In genomic region chr4:136650261-136650660, GRCm38 (mm10) we compare ENCODE assay signal across 34 mouse cellular contexts. TPM values are rescaled to one million over a fixed set of nuclear protein-coding genes. Genes with fewer than 3 reads are reported as not detected.
DNase-seq lines count a peak whose midpoint lies in the region; ATAC-seq and TF ChIP-seq lines count a peak whose summit lies in the region.
"Had no signal": no experiment of that assay in that cellular context is flagged by ENCODE, and none has a peak within 500 bp of the region (broad histone marks: within the 10 kb centered on the region; RNA-seq: fewer than 3 reads in every experiment).

No protein-coding gene starts in this region.

- no peaks in the 10 kb centered on the region for H3K27me3 ChIP-seq in hindbrain, embryonic 10.5 days (ENCODE audit: insufficient read depth, poor library complexity, severe bottlenecking)
- no peaks in the 10 kb centered on the region for H3K27me3 ChIP-seq in hindbrain, postnatal 0 days (ENCODE audit: insufficient read depth, low read length)
- H3K27me3 ChIP-seq in limb, embryonic 15.5 days: no peaks in the 10 kb centered on the region
- peaks cover 6% of the 10 kb centered on the region; the same call in 1 of the 2 replicates for H3K27me3 ChIP-seq in limb, embryonic 10.5 days (ENCODE audit: low read depth, poor library complexity, severe bottlenecking)
- no peaks in the 10 kb centered on the region for H3K27me3 ChIP-seq in C2C12 (ENCODE audit: control insufficient read depth, insufficient read depth, insufficient read length)
- no peaks in the 10 kb centered on the region for H3K27me3 ChIP-seq in embryonic facial prominence, embryonic 15.5 days
- H3K27me3 ChIP-seq: neural tube, embryonic 13.5 days had no signal

- ATAC-seq in hindbrain, postnatal 0 days: no peak
- no peak for ATAC-seq in limb, embryonic 15.5 days (ENCODE audit: insufficient number of reproducible peaks, low FRiP score, low TSS enrichment, low read depth)
- ATAC-seq in embryonic facial prominence, embryonic 15.5 days (ENCODE audit: insufficient number of reproducible peaks, low FRiP score, low TSS enrichment, low read depth): no peak
- no peak for ATAC-seq in CD4-positive, CD25-positive, alpha-beta regulatory T cell, adult 4 months
- no peak for ATAC-seq in inflammation-experienced regulatory T-cells, adult 6 months
- ATAC-seq: forebrain, embryonic 14.5 days had no signal

- TF ChIP-seq CTCF in hindbrain, postnatal 0 days (IDR thresholded peaks at IDR 0.05; ENCODE audit: low read depth): no peak
- TF ChIP-seq CTCF in C2C12 (IDR thresholded peaks at IDR 0.05; ENCODE audit: control insufficient read depth, insufficient read depth, insufficient read length): no peak

- H3K4me1 ChIP-seq in hindbrain, embryonic 10.5 days (replicated peaks): peaks cover 32% of the 10 kb centered on the region
- H3K4me1 ChIP-seq in hindbrain, postnatal 0 days (ENCODE audit: insufficient read depth, low read length): peaks cover 9% of the 10 kb centered on the region; the same call in 1 of the 2 replicates
- H3K4me1 ChIP-seq in limb, embryonic 15.5 days: peaks cover 28% of the 10 kb centered on the region
- peaks cover 12% of the 10 kb centered on the region for H3K4me1 ChIP-seq in limb, embryonic 10.5 days
- peaks cover 37% of the 10 kb centered on the region for H3K4me1 ChIP-seq in embryonic facial prominence, embryonic 15.5 days

- H3K9me3 ChIP-seq in hindbrain, embryonic 10.5 days: peaks cover 7% of the 10 kb centered on the region; the same call in 1 of the 2 replicates
- no peaks in the 10 kb centered on the region for H3K9me3 ChIP-seq in hindbrain, postnatal 0 days (ENCODE audit: low read length)
- no peaks in the 10 kb centered on the region for H3K9me3 ChIP-seq in limb, embryonic 15.5 days
- no peaks in the 10 kb centered on the region for H3K9me3 ChIP-seq in limb, embryonic 10.5 days (replicated peaks)
- H3K9me3 ChIP-seq in embryonic facial prominence, embryonic 15.5 days (replicated peaks): no peaks in the 10 kb centered on the region

- no peak for DNase-seq in hindbrain, embryonic 10.5 days (ENCODE audit: low spot score)
- no peak for DNase-seq in hindbrain, postnatal 0 days (ENCODE audit: low spot score)
- DNase-seq in limb, embryonic 10.5 days (ENCODE audit: low spot score): no peak
- DNase-seq: adrenal gland, postnatal 14 days; B cell, adult 2 months; cerebellum, adult 2 months; cerebellum, postnatal 25 days; gastrocnemius, postnatal 25 days; heart, adult 18-20 months; kidney, adult 2 months; lung, postnatal 4 days; right cerebral cortex, adult 18-20 months; thymus, adult 18-20 months; thymus, postnatal 36 days had no signal

- no peaks in the 10 kb centered on the region for H3K79me3 ChIP-seq in C2C12 (ENCODE audit: low read depth)

- no peak overlapping the region for H3K4me3 ChIP-seq in hindbrain, embryonic 10.5 days
- H3K4me3 ChIP-seq in hindbrain, postnatal 0 days (ENCODE audit: low read length): no peak overlapping the region
- no peak overlapping the region for H3K4me3 ChIP-seq in limb, embryonic 15.5 days
- no peak overlapping the region for H3K4me3 ChIP-seq in limb, embryonic 10.5 days
- peak overlapping the region; percentile 21 for H3K4me3 ChIP-seq in C2C12 (ENCODE audit: insufficient read depth, poor library complexity, severe bottlenecking)
- H3K4me3 ChIP-seq in embryonic facial prominence, embryonic 15.5 days (replicated peaks): no peak overlapping the region
- H3K4me3 ChIP-seq: heart, embryonic 12.5 days; neural tube, embryonic 13.5 days had no signal

- WGBS in hindbrain, embryonic 10.5 days: 77% methylated on average over 8 of the region's 8 CpGs
- 79% methylated on average over 8 of the region's 8 CpGs for WGBS in hindbrain, postnatal 0 days
- WGBS in limb, embryonic 15.5 days: 75% methylated on average over 8 of the region's 8 CpGs
- WGBS in limb, embryonic 10.5 days: 87% methylated on average over 8 of the region's 8 CpGs
- WGBS in embryonic facial prominence, embryonic 15.5 days: 71% methylated on average over 8 of the region's 8 CpGs

- H3K27ac ChIP-seq in hindbrain, embryonic 10.5 days: peak overlapping the region; percentile 17; the same call in 1 of the 2 replicates
- H3K27ac ChIP-seq in hindbrain, postnatal 0 days: no peak overlapping the region; the same call in 1 of the 2 replicates
- H3K27ac ChIP-seq in limb, embryonic 15.5 days: 0 out of 2 replicates have a peak overlapping the region, but pooled peaks have one; percentile 67
- no peak overlapping the region for H3K27ac ChIP-seq in limb, embryonic 10.5 days
- H3K27ac ChIP-seq in embryonic facial prominence, embryonic 15.5 days (replicated peaks): peak overlapping the region; percentile 70
- H3K27ac ChIP-seq: neural tube, embryonic 13.5 days had no signal

- no peak overlapping the region for H3K4me2 ChIP-seq in hindbrain, postnatal 0 days (ENCODE audit: low read depth, low read length)
- H3K4me2 ChIP-seq in limb, embryonic 15.5 days: no peak overlapping the region
- H3K4me2 ChIP-seq in embryonic facial prominence, embryonic 15.5 days (replicated peaks): no peak overlapping the region
- H3K4me2 ChIP-seq: neural tube, embryonic 13.5 days had no signal

- H3K79me2 ChIP-seq in C2C12 (ENCODE audit: control insufficient read depth, insufficient read depth): no peaks in the 10 kb centered on the region

- H3K36me3 ChIP-seq in hindbrain, embryonic 10.5 days: peaks cover 35% of the 10 kb centered on the region
- peaks cover 3% of the 10 kb centered on the region; the same call in 1 of the 2 replicates for H3K36me3 ChIP-seq in hindbrain, postnatal 0 days (ENCODE audit: insufficient read depth, low read length)
- H3K36me3 ChIP-seq in limb, embryonic 15.5 days: peaks cover 13% of the 10 kb centered on the region
- peaks cover 15% of the 10 kb centered on the region for H3K36me3 ChIP-seq in limb, embryonic 10.5 days
- no peaks in the 10 kb centered on the region for H3K36me3 ChIP-seq in C2C12 (ENCODE audit: control insufficient read depth, insufficient read depth)
- H3K36me3 ChIP-seq in embryonic facial prominence, embryonic 15.5 days: peaks cover 9% of the 10 kb centered on the region
- H3K36me3 ChIP-seq: heart, embryonic 12.5 days had no signal

- no peak overlapping the region for H3K9ac ChIP-seq in hindbrain, postnatal 0 days (replicated peaks; ENCODE audit: low read length)
- H3K9ac ChIP-seq in limb, embryonic 15.5 days: no peak overlapping the region
- H3K9ac ChIP-seq in embryonic facial prominence, embryonic 15.5 days: no peak overlapping the region
- H3K9ac ChIP-seq: heart, embryonic 12.5 days; neural tube, embryonic 13.5 days had no signal

- H3ac ChIP-seq in C2C12 (ENCODE audit: control insufficient read depth, insufficient read length, low read depth): peak overlapping the region; percentile 44

TF ChIP-seq in C2C12, 6 proteins besides CTCF, POLR2A, EP300 and RAD21:
- no peak for TF ChIP-seq FOSL1 (IDR thresholded peaks at IDR 0.05; ENCODE audit: insufficient read depth, low read length, poor library complexity, severe bottlenecking)
- no peak for TF ChIP-seq MAX (IDR thresholded peaks at IDR 0.05)
- no peak for TF ChIP-seq USF1 (IDR thresholded peaks at IDR 0.05; ENCODE audit: low read depth)
- TF ChIP-seq MYOD1 (IDR thresholded peaks at IDR 0.05; ENCODE audit: control insufficient read depth, insufficient read length, low read depth): no peak
- no peak for TF ChIP-seq MYOG (IDR thresholded peaks at IDR 0.05; ENCODE audit: control insufficient read depth, extremely low read depth, insufficient read length)
- no peak for TF ChIP-seq CEBPB (IDR thresholded peaks at IDR 0.05; ENCODE audit: low read depth)

RNA-seq across cellular contexts. Expression of gene Lactbl1, which starts 27.8 kb away (rescaled TPM):
- 0.05 TPM in 1 of 2 replicates, not detected in the other for polyA plus RNA-seq in hindbrain, embryonic 10.5 days (2016; fragmentation: Nextera tagmentation; extraction: Ambion mirVana)
- total RNA-seq in hindbrain, postnatal 0 days (2014; rRNA removed): 0.42 TPM in 1 of 2 replicates, not detected in the other
- polyA plus RNA-seq in hindbrain, postnatal 0 days (2015; fragmentation: Nextera tagmentation; extraction: Ambion mirVana): 0.06 TPM in 2 replicates
- not detected in 2 replicates for polyA plus RNA-seq in limb, embryonic 15.5 days (2015; fragmentation: Nextera tagmentation; extraction: Ambion mirVana)
- not detected in 2 replicates for polyA plus RNA-seq in limb, embryonic 10.5 days (2016; fragmentation: Nextera tagmentation; extraction: Ambion mirVana)
- not detected for polyA plus RNA-seq in C2C12 (2012; fragmentation: generic; extraction: Trizol)
- 0.05 TPM in 1 of 2 replicates, not detected in the other for polyA plus RNA-seq in embryonic facial prominence, embryonic 15.5 days (2015; fragmentation: Nextera tagmentation; extraction: Ambion mirVana)
- polyA plus RNA-seq in CD4-positive, CD25-positive, alpha-beta regulatory T cell, adult 4 months (2017; shearing (Covaris generic)): under 1 TPM in 1 of 2 experiments, not detected in 1; 0.17 TPM
- under 1 TPM in 1 of 3 experiments, not detected in 2; 0.16 TPM for polyA plus RNA-seq in inflammation-experienced regulatory T-cells, adult 6 months (2017; shearing (Covaris generic))
- total RNA-seq: adrenal gland, postnatal 14 days; gastrocnemius, postnatal 25 days; heart, adult 18-20 months; heart, postnatal 10 days; left cerebral cortex, adult 8-10 months; liver, adult 2 months had no signal
- polyA plus RNA-seq: forebrain, embryonic 14.5 days; heart, embryonic 12.5 days; hindbrain, embryonic 11.5 days; kidney, adult 2 months; large intestine, adult 2 months; liver, adult 2 months; liver, embryonic 16.5 days; lung, embryonic 16.5 days; neural tube, embryonic 13.5 days; small intestine, adult 2 months; stomach, embryonic 16.5 days had no signal

RNA-seq across cellular contexts. Expression of gene Tex46, which starts 40.0 kb away (rescaled TPM):
- polyA plus RNA-seq in hindbrain, embryonic 10.5 days (2016; fragmentation: Nextera tagmentation; extraction: Ambion mirVana): not detected in 2 replicates
- total RNA-seq in hindbrain, postnatal 0 days (2014; rRNA removed): not detected in 2 replicates
- not detected in 2 replicates for polyA plus RNA-seq in hindbrain, postnatal 0 days (2015; fragmentation: Nextera tagmentation; extraction: Ambion mirVana)
- polyA plus RNA-seq in limb, embryonic 15.5 days (2015; fragmentation: Nextera tagmentation; extraction: Ambion mirVana): not detected in 2 replicates
- not detected in 2 replicates for polyA plus RNA-seq in limb, embryonic 10.5 days (2016; fragmentation: Nextera tagmentation; extraction: Ambion mirVana)
- polyA plus RNA-seq in C2C12 (2012; fragmentation: generic; extraction: Trizol): not detected
- polyA plus RNA-seq in embryonic facial prominence, embryonic 15.5 days (2015; fragmentation: Nextera tagmentation; extraction: Ambion mirVana): not detected in 2 replicates
- polyA plus RNA-seq in CD4-positive, CD25-positive, alpha-beta regulatory T cell, adult 4 months (2017; shearing (Covaris generic)): not detected
- not detected for polyA plus RNA-seq in inflammation-experienced regulatory T-cells, adult 6 months (2017; shearing (Covaris generic))
- total RNA-seq: adrenal gland, postnatal 14 days; gastrocnemius, postnatal 25 days; heart, adult 18-20 months; heart, postnatal 10 days; layer of hippocampus, postnatal 14 days; left cerebral cortex, adult 8-10 months; left cerebral cortex, postnatal 4 days; liver, adult 2 months; megakaryocyte-erythroid progenitor cell, adult 5-6 weeks had no signal
- polyA plus RNA-seq: cerebellum, adult 2 months; forebrain, embryonic 14.5 days; heart, embryonic 12.5 days; hindbrain, embryonic 11.5 days; kidney, adult 2 months; large intestine, adult 2 months; liver, adult 2 months; liver, embryonic 16.5 days; lung, embryonic 16.5 days; neural tube, embryonic 13.5 days; small intestine, adult 2 months; stomach, embryonic 16.5 days had no signal

RNA-seq across cellular contexts. Expression of gene Kdm1a, which starts 47.7 kb away (rescaled TPM):
- 54.6 and 61.0 TPM in 2 replicates for polyA plus RNA-seq in hindbrain, embryonic 10.5 days (2016; fragmentation: Nextera tagmentation; extraction: Ambion mirVana)
- total RNA-seq in hindbrain, postnatal 0 days (2014; rRNA removed): 121 and 123 TPM in 2 replicates
- 41.2 and 44.8 TPM in 2 replicates for polyA plus RNA-seq in hindbrain, postnatal 0 days (2015; fragmentation: Nextera tagmentation; extraction: Ambion mirVana)
- 26.8 and 34.8 TPM in 2 replicates for polyA plus RNA-seq in limb, embryonic 15.5 days (2015; fragmentation: Nextera tagmentation; extraction: Ambion mirVana)
- 58.7 and 62.0 TPM in 2 replicates for polyA plus RNA-seq in limb, embryonic 10.5 days (2016; fragmentation: Nextera tagmentation; extraction: Ambion mirVana)
- 47.2 TPM for polyA plus RNA-seq in C2C12 (2012; fragmentation: generic; extraction: Trizol)
- polyA plus RNA-seq in embryonic facial prominence, embryonic 15.5 days (2015; fragmentation: Nextera tagmentation; extraction: Ambion mirVana): 39.6 and 40.2 TPM in 2 replicates
- polyA plus RNA-seq in CD4-positive, CD25-positive, alpha-beta regulatory T cell, adult 4 months (2017; shearing (Covaris generic)): 10 to 100 TPM; 21.0 to 25.9 TPM
- polyA plus RNA-seq in inflammation-experienced regulatory T-cells, adult 6 months (2017; shearing (Covaris generic)): 10 to 100 TPM; 12.3 to 23.7 (median 23.2) TPM

Comparison
In these comparisons a context has a peak if more than half of its experiments do, and no peak if none do; other contexts are left out.
1. H3K27ac ChIP-seq: peak in hindbrain, embryonic 10.5 days (single experiment), limb, embryonic 15.5 days (single experiment) and embryonic facial prominence, embryonic 15.5 days (single experiment); none in hindbrain, postnatal 0 days (single experiment) and limb, embryonic 10.5 days (single experiment).